Mouse (Mus musculus) limb, embryonic 12.5 days (tissue): ENCODE measurements around the gene Rbpj. TPM values are rescaled to one million over a fixed set of nuclear protein-coding genes. Genes with fewer than 3 reads are reported as not detected.

ENCODE experiments used
- ATAC-seq: fragments of 200-750 bp; cut with Nextera tagmentation; 2 replicates; pipeline ENCODE4 v1.8.0; 2017; ENCODE audit warnings: low read depth, moderate TSS enrichment; ENCODE audit not compliant: insufficient number of reproducible peaks, insufficient read depth, low FRiP score, low TSS enrichment
- H3K27ac ChIP-seq: fragments of 300-500 bp; sonication (generic); 2 replicates; pipeline ENCODE4 v1.5.1; 2016; ENCODE audit warnings: mild to moderate bottlenecking, moderate library complexity
- H3K27me3 ChIP-seq: fragments of 300-500 bp; sonication (generic); 2 replicates; pipeline ENCODE4 v1.6.1; 2016; ENCODE audit warnings: mild to moderate bottlenecking, moderate library complexity
- H3K36me3 ChIP-seq: fragments of 300-500 bp; sonication (generic); 2 replicates; pipeline ENCODE4 v1.6.1; 2016; ENCODE audit warnings: mild to moderate bottlenecking, moderate library complexity
- H3K4me1 ChIP-seq: fragments of 300-500 bp; sonication (generic); replicated peaks from 2 replicates; pipeline ENCODE4 v1.6.1; 2016
- H3K4me2 ChIP-seq: fragments of 300-500 bp; sonication (generic); 2 replicates; pipeline ENCODE4 v1.6.1; 2016; ENCODE audit warnings: mild to moderate bottlenecking, moderate library complexity
- H3K4me3 ChIP-seq: fragments of 300-500 bp; sonication (generic); replicated peaks from 2 replicates; pipeline ENCODE4 v1.5.1; 2016; ENCODE audit warnings: mild to moderate bottlenecking
- H3K9ac ChIP-seq: fragments of 300-500 bp; sonication (generic); replicated peaks from 2 replicates; pipeline ENCODE4 v1.6.1; 2016; ENCODE audit warnings: mild to moderate bottlenecking, moderate library complexity
- H3K9me3 ChIP-seq: fragments of 300-500 bp; sonication (generic); 2 replicates; pipeline ENCODE4 v1.6.1; 2016; ENCODE audit warnings: mild to moderate bottlenecking, moderate library complexity
- WGBS: fragments of 180-500 bp; shearing (Covaris S2); methylation state at CpG from one replicate; pipeline ENCODE4 v1.1.7; 2016; 5-methylcytosine and 5-hydroxymethylcytosine counted together
- polyA plus RNA-seq: library from polyadenylated mRNA; unstranded; fragments of >200 nt; fragmentation: Nextera tagmentation; extraction: Ambion mirVana; gene quantifications from 2 replicates; pipeline ENCODE4 v1.2.1, GENCODE M21; 2016

Gene Rbpj
- polyA plus RNA-seq, 1 experiment from 2014 or later = 51.3 TPM

- no peaks in the 10 kb centered on the region for H3K36me3 ChIP-seq
These were observed 86.0 kb downstream of the Rbpj start for GRCm38 (mm10) chr5:53551910-53552309.

GRCm38 (mm10) chr5:53553281-53553680 is 87.3 kb downstream of the Rbpj start:
- ATAC-seq = no peak

More at GRCm38 (mm10) chr5:53551910-53552309, 86.0 kb downstream of the Rbpj start:
- ATAC-seq = no peak
- H3K9ac ChIP-seq = no peak overlapping the region
- no peaks in the 10 kb centered on the region for H3K9me3 ChIP-seq
- H3K27me3 ChIP-seq = peaks cover 20% of the 10 kb centered on the region
- WGBS = 79% methylated on average over 4 of the region's 4 CpGs
- no peak overlapping the region for H3K4me3 ChIP-seq
- no peak overlapping the region for H3K27ac ChIP-seq
- H3K4me2 ChIP-seq = no peak overlapping the region
- peaks cover 4% of the 10 kb centered on the region for H3K4me1 ChIP-seq

DNA sequence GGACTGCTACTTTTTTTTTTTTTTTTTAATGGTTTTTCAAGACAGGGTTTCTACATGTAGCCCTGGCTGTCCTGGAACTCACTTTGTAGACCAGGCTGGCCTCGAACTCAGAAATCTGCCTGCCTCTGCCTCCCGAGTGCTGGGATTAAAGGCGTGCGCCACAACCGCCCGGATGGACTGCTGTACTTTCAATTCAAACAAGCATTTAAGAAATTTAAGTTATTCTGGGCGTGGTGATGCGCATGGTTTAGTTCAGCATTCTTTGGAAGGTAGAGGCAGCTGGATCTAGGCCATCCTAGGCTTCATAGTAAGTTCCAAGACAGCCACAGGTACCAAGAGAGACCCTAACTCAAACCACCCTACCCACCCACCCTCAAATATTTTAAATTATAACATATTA is 88.2 kb downstream of the Rbpj start:
- H3K27me3 ChIP-seq = peaks cover 9% of the 10 kb centered on the region; the same call in 1 of the 2 replicates
- no peak for ATAC-seq
- H3K4me1 ChIP-seq = peaks cover 4% of the 10 kb centered on the region
- no peak overlapping the region for H3K27ac ChIP-seq
- no peak overlapping the region for H3K4me2 ChIP-seq
- no peak overlapping the region for H3K9ac ChIP-seq
- WGBS = 95% methylated on average over 8 of the region's 8 CpGs
- no peak overlapping the region for H3K4me3 ChIP-seq
- no peaks in the 10 kb centered on the region for H3K9me3 ChIP-seq
- no peaks in the 10 kb centered on the region for H3K36me3 ChIP-seq

More at GRCm38 (mm10) chr5:53553281-53553680, 87.3 kb downstream of the Rbpj start:
- no peak overlapping the region for H3K4me3 ChIP-seq
- H3K9me3 ChIP-seq = no peaks in the 10 kb centered on the region
- no peak overlapping the region for H3K9ac ChIP-seq
- H3K4me2 ChIP-seq = no peak overlapping the region
- no peaks in the 10 kb centered on the region for H3K36me3 ChIP-seq
- no peak overlapping the region for H3K27ac ChIP-seq
- peaks cover 18% of the 10 kb centered on the region for H3K27me3 ChIP-seq
- H3K4me1 ChIP-seq = peaks cover 4% of the 10 kb centered on the region
- WGBS = 81% methylated on average over 1 of the region's 1 CpGs

DNA sequence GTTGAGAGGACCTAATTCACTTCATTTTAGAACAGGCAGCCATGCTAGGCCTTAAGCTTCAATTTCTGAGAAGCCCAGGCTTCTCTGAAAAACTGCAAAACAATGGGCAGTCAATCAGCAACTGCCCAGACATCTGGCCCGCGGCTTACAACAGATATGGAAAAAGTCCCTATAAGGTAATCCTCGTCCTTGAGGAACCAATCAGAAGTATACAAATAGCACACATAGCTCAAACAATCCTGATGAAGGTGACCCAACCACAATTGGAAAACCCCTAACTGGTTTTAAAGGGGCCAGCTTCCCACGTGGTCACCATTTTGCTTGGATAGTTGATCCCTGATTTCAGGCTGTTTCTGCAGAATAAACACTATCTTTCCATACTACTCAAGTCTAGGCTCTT is 89.0 kb downstream of the Rbpj start:
- peaks cover 4% of the 10 kb centered on the region for H3K4me1 ChIP-seq
- H3K36me3 ChIP-seq = no peaks in the 10 kb centered on the region
- no peak overlapping the region for H3K9ac ChIP-seq
- no peak overlapping the region for H3K4me2 ChIP-seq
- no peak for ATAC-seq
- no peak overlapping the region for H3K27ac ChIP-seq
- no peak overlapping the region for H3K4me3 ChIP-seq
- H3K27me3 ChIP-seq = 0 out of 2 replicates have a peak, but pooled peaks cover 7% of the 10 kb centered on the region
- H3K9me3 ChIP-seq = no peaks in the 10 kb centered on the region
- WGBS = 87% methylated on average over 4 of the region's 4 CpGs

GRCm38 (mm10) chr5:53555474-53555873 is 89.5 kb downstream of the Rbpj start:
- no peak for ATAC-seq
- Histone ChIP-seq H3K9ac (no peak overlapping the region), H3K4me1 (peaks cover 4% of the 10 kb centered on the region), H3K27ac (no peak overlapping the region), H3K4me2 (no peak overlapping the region), H3K36me3 (no peaks in the 10 kb centered on the region), H3K4me3 (no peak overlapping the region), H3K27me3 (0 out of 2 replicates have a peak, but pooled peaks cover 7% of the 10 kb centered on the region), H3K9me3 (no peaks in the 10 kb centered on the region)
- WGBS = 85% methylated on average over 8 of the region's 8 CpGs

DNA sequence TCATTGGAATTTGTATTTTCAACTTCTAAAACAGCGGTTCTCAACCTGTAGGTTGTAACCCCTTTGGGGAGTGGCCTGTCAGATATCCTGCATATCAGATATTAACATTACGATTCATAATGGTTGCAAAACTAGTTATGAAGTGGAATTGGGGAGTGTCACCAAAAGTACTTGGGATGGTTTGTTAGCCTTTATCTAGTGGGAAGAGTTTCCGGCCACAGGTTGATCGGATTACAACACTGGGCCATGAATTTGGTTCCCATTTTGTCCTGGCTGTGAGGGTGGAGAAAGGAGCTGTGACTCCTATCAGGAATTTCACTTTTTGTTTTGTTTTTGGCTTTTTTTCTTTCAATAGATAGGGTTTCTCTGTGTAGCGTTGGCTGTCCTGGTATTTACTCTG is 90.0 kb downstream of the Rbpj start:
- H3K4me1 ChIP-seq = peaks cover 4% of the 10 kb centered on the region
- H3K27me3 ChIP-seq = 0 out of 2 replicates have a peak, but pooled peaks cover 7% of the 10 kb centered on the region
- H3K27ac ChIP-seq = no peak overlapping the region
- no peak for ATAC-seq
- WGBS = 91% methylated on average over 5 of the region's 5 CpGs
- no peak overlapping the region for H3K9ac ChIP-seq
- H3K4me2 ChIP-seq = no peak overlapping the region
- no peaks in the 10 kb centered on the region for H3K9me3 ChIP-seq
- H3K4me3 ChIP-seq = no peak overlapping the region
- no peaks in the 10 kb centered on the region for H3K36me3 ChIP-seq

DNA sequence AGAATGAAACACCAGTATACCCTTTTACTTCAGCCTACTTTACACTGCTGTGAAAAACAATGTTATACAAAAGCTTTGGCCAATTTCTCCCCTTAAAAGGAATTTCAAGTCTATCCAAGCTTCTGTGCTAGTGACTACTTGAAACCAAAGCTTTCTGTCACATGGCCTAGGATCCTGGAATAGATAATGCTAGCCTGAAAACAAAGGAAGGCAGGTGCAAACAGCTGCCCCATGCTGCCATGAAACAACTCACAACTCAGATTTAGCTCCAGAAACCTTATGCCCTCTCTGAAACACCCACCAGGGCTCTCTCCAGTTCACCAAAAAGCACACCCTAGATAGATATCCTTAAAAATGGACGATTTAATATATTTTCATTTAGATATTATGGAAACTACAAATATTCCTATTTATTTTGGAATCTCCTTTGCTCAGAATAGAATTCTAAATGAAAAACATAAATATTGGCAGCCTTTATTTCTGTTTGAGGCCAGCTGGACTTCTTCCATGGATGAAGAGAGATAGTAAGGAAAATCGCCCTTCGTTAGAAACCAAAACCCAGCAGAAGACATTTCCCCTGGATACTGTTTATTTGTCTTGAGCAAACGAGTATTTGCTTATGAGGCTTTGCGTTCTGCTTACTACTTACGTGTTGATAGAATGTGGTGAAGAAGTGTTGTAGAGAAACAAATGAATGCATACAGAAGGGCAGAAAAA is 91.8 kb downstream of the Rbpj start:
- Histone ChIP-seq H3K27ac (no peak overlapping the region), H3K36me3 (no peaks in the 10 kb centered on the region), H3K4me1 (no peaks in the 10 kb centered on the region), H3K4me2 (no peak overlapping the region), H3K27me3 (0 out of 2 replicates have a peak, but pooled peaks cover 3% of the 10 kb centered on the region), H3K9ac (no peak overlapping the region), H3K9me3 (no peaks in the 10 kb centered on the region), H3K4me3 (no peak overlapping the region)
- ATAC-seq = no peak
- 87% methylated on average over 6 of the region's 6 CpGs for WGBS

DNA sequence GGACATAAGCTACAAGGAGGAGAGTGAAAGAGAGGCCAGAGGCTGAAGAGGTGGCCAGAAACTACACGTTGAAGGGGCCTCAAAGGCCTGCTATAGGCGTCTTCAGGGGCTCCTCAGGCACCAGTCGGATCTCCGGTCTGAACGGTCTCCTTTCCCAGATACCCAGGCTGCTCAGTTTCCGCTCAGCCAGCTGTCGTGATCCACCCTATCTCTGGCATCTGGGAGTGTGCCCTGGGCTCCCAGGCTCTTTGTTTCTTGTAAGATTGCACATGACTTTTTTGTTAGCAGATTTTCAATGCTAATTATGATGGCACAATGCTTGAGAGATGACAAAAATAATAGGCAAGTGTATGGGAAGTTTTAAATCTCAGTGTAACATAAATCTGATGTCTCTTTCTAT is 95.2 kb downstream of the Rbpj start:
- Histone ChIP-seq H3K4me2 (no peak overlapping the region), H3K36me3 (no peaks in the 10 kb centered on the region), H3K4me1 (0 out of 2 replicates have a peak, but pooled peaks cover 10% of the 10 kb centered on the region), H3K9me3 (no peaks in the 10 kb centered on the region), H3K9ac (no peak overlapping the region), H3K4me3 (no peak overlapping the region), H3K27ac (no peak overlapping the region), H3K27me3 (0 out of 2 replicates have a peak, but pooled peaks cover 3% of the 10 kb centered on the region)
- ATAC-seq = no peak
- 79% methylated on average over 7 of the region's 7 CpGs for WGBS

DNA sequence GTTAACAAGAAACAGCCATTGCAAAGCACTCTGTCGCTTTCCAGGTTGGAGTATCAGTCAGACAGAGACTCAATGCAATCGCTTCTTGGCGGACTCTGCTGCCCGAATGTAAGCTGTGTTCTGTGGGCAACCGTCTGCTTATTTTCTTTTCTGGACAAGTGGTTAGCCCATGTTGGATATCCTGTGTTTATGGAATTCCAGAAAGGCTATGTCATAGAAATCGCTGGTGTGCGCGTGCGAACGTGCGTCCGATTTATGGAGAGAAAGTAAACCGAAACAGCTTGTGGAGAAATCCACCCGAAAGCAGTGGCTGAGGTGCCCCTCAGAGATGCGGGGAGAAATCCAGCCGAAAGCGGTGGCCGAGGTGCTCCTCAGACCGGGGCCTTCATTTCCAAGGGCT is 98.4 kb downstream of the Rbpj start:
- H3K9me3 ChIP-seq = no peaks in the 10 kb centered on the region
- H3K36me3 ChIP-seq = no peaks in the 10 kb centered on the region
- 71% methylated on average over 19 of the region's 19 CpGs for WGBS
- H3K27me3 ChIP-seq = 0 out of 2 replicates have a peak, but pooled peaks cover 3% of the 10 kb centered on the region
- H3K4me2 ChIP-seq = peak overlapping the region; percentile 21; the same call in 1 of the 2 replicates
- no peak overlapping the region for H3K4me3 ChIP-seq
- H3K9ac ChIP-seq = no peak overlapping the region
- H3K4me1 ChIP-seq = 0 out of 2 replicates have a peak, but pooled peaks cover 10% of the 10 kb centered on the region
- H3K27ac ChIP-seq = 0 out of 2 replicates have a peak overlapping the region, but pooled peaks have one; percentile 64
- no peak for ATAC-seq

DNA sequence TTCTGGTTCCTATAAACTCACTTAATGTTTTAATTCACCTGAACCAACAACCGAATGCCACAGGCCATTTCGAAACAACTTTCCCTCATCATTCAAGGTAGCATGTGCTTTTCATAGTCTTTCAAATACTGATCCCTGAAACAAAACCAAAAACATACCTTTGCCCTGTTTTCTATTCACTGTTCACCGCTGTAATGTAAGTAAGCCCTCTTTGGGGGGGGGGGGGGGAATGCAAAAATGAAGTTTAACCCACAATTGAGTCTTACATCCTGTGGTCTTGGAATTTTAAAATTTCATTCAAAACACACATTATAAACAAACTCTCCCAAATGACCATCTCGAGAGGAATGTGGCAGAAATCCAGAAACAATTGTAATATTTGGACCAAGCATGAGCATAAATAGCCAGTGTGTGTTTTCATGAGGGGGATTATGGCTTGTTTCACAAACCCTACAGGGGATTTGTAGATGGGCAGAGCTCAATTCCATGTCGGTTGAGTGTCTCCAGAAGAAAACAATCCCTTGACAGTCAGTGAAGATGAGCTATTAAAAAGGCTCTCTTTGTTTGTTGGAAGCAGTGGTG is 99.4 kb downstream of the Rbpj start:
- H3K27me3 ChIP-seq = 0 out of 2 replicates have a peak, but pooled peaks cover 3% of the 10 kb centered on the region
- no peak for ATAC-seq
- WGBS = 70% methylated on average over 5 of the region's 5 CpGs
- no peak overlapping the region for H3K4me2 ChIP-seq
- no peak overlapping the region for H3K4me3 ChIP-seq
- H3K9ac ChIP-seq = no peak overlapping the region
- H3K9me3 ChIP-seq = no peaks in the 10 kb centered on the region
- no peak overlapping the region for H3K27ac ChIP-seq
- H3K36me3 ChIP-seq = no peaks in the 10 kb centered on the region
- 0 out of 2 replicates have a peak, but pooled peaks cover 10% of the 10 kb centered on the region for H3K4me1 ChIP-seq

- Histone ChIP-seq H3K4me3 (no peak overlapping the region), H3K4me2 (no peak overlapping the region), H3K4me1 (0 out of 2 replicates have a peak, but pooled peaks cover 10% of the 10 kb centered on the region), H3K27me3 (no peaks in the 10 kb centered on the region), H3K27ac (no peak overlapping the region), H3K9me3 (no peaks in the 10 kb centered on the region), H3K36me3 (no peaks in the 10 kb centered on the region), H3K9ac (no peak overlapping the region)
- 89% methylated on average over 15 of the region's 15 CpGs for WGBS
- ATAC-seq = no peak
These were observed 100.6 kb downstream of the Rbpj start for GRCm38 (mm10) chr5:53566485-53567083.
